Mouse (Mus musculus): ENCODE data around the gene Hcar2. TPM values are rescaled to one million over a fixed set of nuclear protein-coding genes. Genes with fewer than 3 reads are reported as not detected.

The Hcar2 gene
- polyA plus RNA-seq, 1 experiment from 2014 or later, result 0.18 TPM

- Histone ChIP-seq H3K27me3 (replicated peaks) (no peaks in the 10 kb centered on the region), H3K4me2 (no peak overlapping the region), H3K4me3 (no peak overlapping the region), H3K9ac (no peak overlapping the region), H3K27ac (no peak overlapping the region), H3K36me3 (no peaks in the 10 kb centered on the region), H3K9me3 (replicated peaks) (no peaks in the 10 kb centered on the region), H3K4me1 (peaks cover 4% of the 10 kb centered on the region)
- 51% methylated on average over 3 of the region's 3 CpGs for WGBS (ENCODE audit: insufficient replicate concordance)
- ATAC-seq, result no peak
Observed at GRCm38 (mm10) chr5:123886365-123886764, 21.1 kb upstream of the Hcar2 start.

DNA sequence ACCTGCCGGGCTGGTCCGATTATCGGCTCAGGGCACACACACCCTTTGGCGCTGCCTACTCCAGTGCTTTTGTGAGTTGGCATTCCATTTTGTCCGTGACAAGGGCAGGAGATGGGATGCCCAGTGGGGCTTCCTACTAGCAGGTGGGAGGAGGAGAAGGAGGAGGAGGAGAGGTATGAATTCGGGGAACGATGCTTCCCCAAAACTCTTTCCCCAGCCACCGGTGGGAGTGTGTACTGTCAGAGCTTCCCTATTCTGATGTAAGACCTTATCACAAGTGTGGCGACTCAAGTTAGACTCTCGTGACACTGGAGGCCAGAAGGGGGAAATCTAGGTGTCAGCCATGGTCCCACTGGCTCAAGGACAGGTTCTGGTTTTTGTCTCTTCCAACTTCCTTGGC, 19.0 kb upstream of the Hcar2 start:
- WGBS (ENCODE audit: insufficient replicate concordance), result 49% methylated on average over 10 of the region's 10 CpGs
- no peaks in the 10 kb centered on the region for H3K9me3 ChIP-seq (replicated peaks)
- H3K4me3 ChIP-seq, result no peak overlapping the region
- H3K4me2 ChIP-seq, result no peak overlapping the region
- H3K9ac ChIP-seq, result no peak overlapping the region
- no peaks in the 10 kb centered on the region for H3K36me3 ChIP-seq
- peaks cover 3% of the 10 kb centered on the region; the same call in 1 of the 2 replicates for H3K4me1 ChIP-seq
- no peak overlapping the region for H3K27ac ChIP-seq
- ATAC-seq, result no peak
- 0 out of 2 replicates have a peak, but pooled peaks cover 4% of the 10 kb centered on the region for H3K27me3 ChIP-seq (replicated peaks)

GRCm38 (mm10) chr5:123883891-123884290, 18.6 kb upstream of the Hcar2 start:
- no peak overlapping the region for H3K4me3 ChIP-seq
- H3K27ac ChIP-seq, result no peak overlapping the region
- H3K4me1 ChIP-seq, result peaks cover 7% of the 10 kb centered on the region; the same call in 1 of the 2 replicates
- H3K9ac ChIP-seq, result no peak overlapping the region
- H3K36me3 ChIP-seq, result no peaks in the 10 kb centered on the region
- H3K4me2 ChIP-seq, result no peak overlapping the region
- no peaks in the 10 kb centered on the region for H3K9me3 ChIP-seq (replicated peaks)
- ATAC-seq, result no peak
- H3K27me3 ChIP-seq (replicated peaks), result 0 out of 2 replicates have a peak, but pooled peaks cover 4% of the 10 kb centered on the region
- 60% methylated on average over 7 of the region's 7 CpGs for WGBS (ENCODE audit: insufficient replicate concordance)

- H3K36me3 ChIP-seq, result no peaks in the 10 kb centered on the region
- no peak overlapping the region for H3K4me3 ChIP-seq
- no peak for ATAC-seq
- H3K4me1 ChIP-seq, result peaks cover 7% of the 10 kb centered on the region; the same call in 1 of the 2 replicates
- 65% methylated on average over 14 of the region's 14 CpGs for WGBS (ENCODE audit: insufficient replicate concordance)
- no peak overlapping the region for H3K9ac ChIP-seq
- no peaks in the 10 kb centered on the region for H3K9me3 ChIP-seq (replicated peaks)
- no peak overlapping the region for H3K27ac ChIP-seq
- H3K27me3 ChIP-seq (replicated peaks), result peaks cover 7% of the 10 kb centered on the region; the same call in 1 of the 2 replicates
- no peak overlapping the region for H3K4me2 ChIP-seq
Observed at GRCm38 (mm10) chr5:123880778-123881177, 15.5 kb upstream of the Hcar2 start.

DNA sequence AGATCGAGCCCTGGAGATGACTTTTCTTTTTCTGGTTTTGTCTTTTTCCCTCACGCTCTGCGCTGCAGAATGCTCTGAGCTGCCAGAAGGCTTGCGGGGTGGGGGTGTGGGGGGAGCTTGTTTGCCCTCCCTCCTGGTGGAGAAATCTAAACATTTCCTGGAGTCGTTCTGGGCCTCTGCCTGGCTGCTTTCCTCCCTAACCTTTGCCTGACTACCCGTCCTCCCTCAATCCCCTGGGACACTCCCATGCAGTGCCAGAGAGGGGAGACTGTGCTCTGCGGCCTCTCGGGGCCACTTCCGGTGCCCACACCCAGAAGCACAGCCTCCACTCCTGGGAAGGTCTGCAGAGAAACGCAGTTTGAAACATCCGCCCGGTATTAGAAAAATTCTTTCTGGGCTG, 14.6 kb upstream of the Hcar2 start, which contains the start of gene Hcar1:
Gene Hcar1 (minus strand): TSS at position 93 of the 400 bp plus-strand sequence.
- Histone ChIP-seq H3K9me3 (replicated peaks) (no peaks in the 10 kb centered on the region), H3K9ac (no peak within 1 kb of the TSS), H3K4me3 (no peak within 1 kb of the TSS), H3K36me3 (no peaks in the 10 kb centered on the region), H3K27me3 (replicated peaks) (peaks cover 7% of the 10 kb centered on the region; the same call in 1 of the 2 replicates), H3K4me1 (peaks cover 7% of the 10 kb centered on the region; the same call in 1 of the 2 replicates), H3K4me2 (no peak within 1 kb of the TSS; the same call in 1 of the 2 replicates), H3K27ac (no peak within 1 kb of the TSS)
- WGBS (ENCODE audit: insufficient replicate concordance), result 57% methylated on average over 12 of the region's 12 CpGs
- ATAC-seq, result peak; percentile 10; the same call in 1 of the 2 replicates

DNA sequence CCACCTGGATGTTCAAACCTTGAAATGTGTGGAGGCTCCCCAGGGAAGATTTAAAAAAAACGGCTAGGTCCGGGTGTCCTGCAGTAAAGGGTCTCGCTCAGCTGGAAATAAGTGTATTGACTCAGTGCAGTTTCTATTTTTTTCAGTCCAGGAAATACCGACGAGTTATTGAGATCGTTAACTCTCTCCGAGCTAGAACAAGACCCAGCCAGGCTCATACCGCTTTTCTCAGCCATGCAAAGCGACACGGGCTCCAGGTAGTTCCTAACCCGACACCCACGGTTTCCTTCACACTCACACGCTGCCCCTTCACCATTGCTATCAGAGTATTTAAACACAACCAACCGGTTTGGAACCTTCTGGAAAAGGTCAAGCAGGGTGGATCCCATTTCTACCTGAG, 12.8 kb upstream of the Hcar2 start:
- H3K36me3 ChIP-seq, result no peaks in the 10 kb centered on the region
- H3K4me3 ChIP-seq, result no peak overlapping the region
- no peak overlapping the region for H3K4me2 ChIP-seq
- H3K27me3 ChIP-seq (replicated peaks), result peaks cover 7% of the 10 kb centered on the region; the same call in 1 of the 2 replicates
- no peak overlapping the region for H3K27ac ChIP-seq
- H3K9ac ChIP-seq, result no peak overlapping the region
- no peaks in the 10 kb centered on the region for H3K9me3 ChIP-seq (replicated peaks)
- 53% methylated on average over 14 of the region's 14 CpGs for whole genome bisulfite sequencing (ENCODE audit: insufficient replicate concordance)
- ATAC-seq, result no peak
- peaks cover 7% of the 10 kb centered on the region; the same call in 1 of the 2 replicates for H3K4me1 ChIP-seq

DNA sequence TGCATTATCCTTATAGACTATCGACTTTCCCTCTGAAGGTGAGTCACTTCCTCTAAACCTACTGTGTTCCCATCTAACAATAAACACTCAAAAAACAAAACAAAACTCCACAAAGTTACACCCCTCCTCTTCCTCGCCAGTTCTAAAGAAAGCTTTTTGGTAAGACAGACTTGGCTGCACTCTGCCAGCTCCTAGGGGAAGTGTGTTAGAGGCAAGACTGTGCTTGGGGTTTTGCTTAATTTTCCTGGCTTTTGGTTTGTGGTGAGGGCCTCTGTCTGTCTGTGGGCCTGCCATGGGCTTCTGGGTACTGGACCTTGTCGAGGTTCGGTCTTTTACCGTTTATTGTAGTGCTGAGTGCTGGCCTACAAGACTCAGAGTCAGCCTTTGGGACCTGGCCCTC, 8.9 kb upstream of the Hcar2 start:
- Histone ChIP-seq H3K4me2 (no peak overlapping the region), H3K4me3 (no peak overlapping the region), H3K27me3 (replicated peaks) (peaks cover 3% of the 10 kb centered on the region; the same call in 1 of the 2 replicates), H3K9me3 (replicated peaks) (no peaks in the 10 kb centered on the region), H3K9ac (no peak overlapping the region), H3K4me1 (0 out of 2 replicates have a peak, but pooled peaks cover 2% of the 10 kb centered on the region), H3K27ac (no peak overlapping the region), H3K36me3 (no peaks in the 10 kb centered on the region)
- ATAC-seq, result no peak
- WGBS (ENCODE audit: insufficient replicate concordance), result 48% methylated on average over 5 of the region's 5 CpGs

DNA sequence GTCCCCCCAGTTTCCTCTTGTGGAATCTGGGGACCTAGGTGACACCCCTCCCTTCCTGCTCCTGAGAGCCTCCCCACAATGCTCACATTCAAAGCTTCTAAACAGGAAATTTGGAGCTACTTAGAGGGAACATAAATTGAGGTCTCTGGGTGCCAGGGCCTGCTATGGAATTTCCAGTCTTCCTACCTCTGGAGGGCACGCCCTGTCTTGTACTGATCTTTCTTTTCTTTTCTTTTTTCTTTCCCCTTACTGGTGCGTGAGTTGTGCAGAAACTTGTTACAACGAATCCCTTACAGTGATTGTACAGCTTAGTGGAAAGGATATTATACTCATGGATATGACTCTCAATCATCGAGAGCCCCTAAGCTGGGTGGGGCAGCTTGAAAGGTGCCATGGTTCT, 4.3 kb upstream of the Hcar2 start:
- WGBS (ENCODE audit: insufficient replicate concordance), result 64% methylated on average over 4 of the region's 4 CpGs
- no peak for ATAC-seq
- no peak overlapping the region for H3K4me3 ChIP-seq
- H3K27me3 ChIP-seq (replicated peaks), result no peaks in the 10 kb centered on the region
- no peak overlapping the region for H3K27ac ChIP-seq
- no peak overlapping the region for H3K9ac ChIP-seq
- H3K9me3 ChIP-seq (replicated peaks), result no peaks in the 10 kb centered on the region
- no peaks in the 10 kb centered on the region for H3K36me3 ChIP-seq
- H3K4me2 ChIP-seq, result no peak overlapping the region
- no peaks in the 10 kb centered on the region for H3K4me1 ChIP-seq

- no peak for ATAC-seq
- 79% methylated on average over 4 of the region's 4 CpGs for WGBS (ENCODE audit: insufficient replicate concordance)
Observed at GRCm38 (mm10) chr5:123866457-123866856, 1.2 kb upstream of the Hcar2 start.

DNA sequence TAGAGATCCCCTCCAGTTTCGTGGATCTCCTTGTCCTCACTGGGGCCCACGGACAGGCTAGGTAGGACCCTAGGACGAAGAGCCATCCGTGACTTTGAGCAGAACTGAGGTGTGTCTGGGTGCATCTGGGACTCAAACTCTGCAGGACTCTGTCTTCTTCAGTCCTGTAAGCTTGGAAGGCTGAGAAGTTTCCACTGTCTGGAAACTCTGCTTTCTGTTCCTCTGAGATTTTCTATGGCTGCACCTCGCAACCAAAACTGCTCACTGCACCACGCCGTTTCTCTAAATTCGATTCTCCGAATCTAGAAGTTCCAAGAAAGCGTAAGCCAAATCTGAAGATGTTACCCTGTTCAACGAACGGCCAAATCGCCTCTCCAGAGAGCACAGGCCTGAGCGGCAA, 1.4 kb downstream of the Hcar2 start:
- H3K9ac ChIP-seq, result no peak overlapping the region
- H3K9me3 ChIP-seq (replicated peaks), result no peaks in the 10 kb centered on the region
- peaks cover 4% of the 10 kb centered on the region for H3K4me1 ChIP-seq
- no peak overlapping the region for H3K4me2 ChIP-seq
- H3K36me3 ChIP-seq, result no peaks in the 10 kb centered on the region
- no peaks in the 10 kb centered on the region for H3K27me3 ChIP-seq (replicated peaks)
- ATAC-seq, result no peak
- WGBS (ENCODE audit: insufficient replicate concordance), result 77% methylated on average over 14 of the region's 14 CpGs
- H3K4me3 ChIP-seq, result no peak overlapping the region
- H3K27ac ChIP-seq, result no peak overlapping the region

More at GRCm38 (mm10) chr5:123866457-123866856, 1.2 kb upstream of the Hcar2 start:
- Histone ChIP-seq H3K27me3 (replicated peaks) (no peaks in the 10 kb centered on the region), H3K36me3 (no peaks in the 10 kb centered on the region), H3K9ac (no peak overlapping the region), H3K27ac (no peak overlapping the region), H3K4me1 (no peaks in the 10 kb centered on the region), H3K4me2 (no peak overlapping the region), H3K9me3 (replicated peaks) (no peaks in the 10 kb centered on the region), H3K4me3 (no peak overlapping the region)

GRCm38 (mm10) chr5:123862374-123863350, 2.6 kb downstream of the Hcar2 start:
- Histone ChIP-seq H3K9ac (no peak overlapping the region), H3K4me1 (peaks cover 4% of the 10 kb centered on the region), H3K27ac (no peak overlapping the region), H3K27me3 (replicated peaks) (no peaks in the 10 kb centered on the region), H3K36me3 (no peaks in the 10 kb centered on the region), H3K9me3 (replicated peaks) (no peaks in the 10 kb centered on the region), H3K4me2 (peak overlapping the region; percentile 5; the same call in 1 of the 2 replicates), H3K4me3 (no peak overlapping the region)
- ATAC-seq, result no peak
- 56% methylated on average over 15 of the region's 15 CpGs for WGBS (ENCODE audit: insufficient replicate concordance)

GRCm38 (mm10) chr5:123858798-123859197, 6.5 kb downstream of the Hcar2 start:
- ATAC-seq, result no peak
- no peaks in the 10 kb centered on the region for H3K36me3 ChIP-seq
- WGBS (ENCODE audit: insufficient replicate concordance), result 46% methylated on average over 11 of the region's 11 CpGs

More at GRCm38 (mm10) chr5:123858798-123859197, 6.5 kb downstream of the Hcar2 start:
- Histone ChIP-seq H3K27ac (no peak overlapping the region), H3K9ac (no peak overlapping the region), H3K9me3 (replicated peaks) (peaks cover 8% of the 10 kb centered on the region), H3K4me2 (no peak overlapping the region), H3K4me3 (no peak overlapping the region), H3K27me3 (replicated peaks) (no peaks in the 10 kb centered on the region), H3K4me1 (peaks cover 4% of the 10 kb centered on the region)
